Mouse (Mus musculus): ENCODE results near the gene Rptor.

GRCm38 (mm10) chr11:119913935-119914314 is 311.2 kb downstream of the Rptor start:
- TF ChIP-seq CTCF (IDR thresholded peaks at IDR 0.05; ENCODE audit: low read depth) (no peak), EP300 (IDR thresholded peaks at IDR 0.05; ENCODE audit: low read depth) (no peak)
